Mouse (Mus musculus): ENCODE measurements around the gene Hist1h2bj. TPM values are rescaled to one million over a fixed set of nuclear protein-coding genes. Genes with fewer than 3 reads are reported as not detected.

The Hist1h2bj gene
- polyA plus RNA-seq, 1 experiment from 2014 or later, result 2.5 TPM

- H3K36me3 ChIP-seq (ENCODE audit: control insufficient read depth, insufficient read depth, low read length), result no peaks in the 10 kb centered on the region
- no peak within 1 kb of the TSS for H3K9ac ChIP-seq (ENCODE audit: low read depth, low read length)
- no peaks in the 10 kb centered on the region; the same call in 1 of the 2 replicates for H3K9me3 ChIP-seq (ENCODE audit: control insufficient read depth, low read length)
- ATAC-seq, result no peak
- H3K4me1 ChIP-seq (ENCODE audit: control insufficient read depth, insufficient read depth, low read depth, low read length), result peaks cover 14% of the 10 kb centered on the region
- H3K27ac ChIP-seq (ENCODE audit: low read depth, low read length), result no peak within 1 kb of the TSS
- WGBS, result 49% methylated on average over 7 of the region's 7 CpGs
- no peak within 1 kb of the TSS for H3K4me3 ChIP-seq (ENCODE audit: low read length)
- no peak within 1 kb of the TSS for H3K4me2 ChIP-seq (ENCODE audit: low read length)
- H3K27me3 ChIP-seq (replicated peaks; ENCODE audit: control insufficient read depth, insufficient read depth, low read length), result peaks cover 78% of the 10 kb centered on the region
Observed at GRCm38 (mm10) chr13:22009642-22010041, 33.4 kb upstream of the Hist1h2bj start, which contains the start of gene Prss16. Gene Prss16 (minus strand): TSS chr13:22009742.

- Histone ChIP-seq H3K4me2 (ENCODE audit: low read length) (no peak overlapping the region), H3K9me3 (ENCODE audit: control insufficient read depth, low read length) (peaks cover 2% of the 10 kb centered on the region), H3K27me3 (replicated peaks; ENCODE audit: control insufficient read depth, insufficient read depth, low read length) (peaks cover 72% of the 10 kb centered on the region), H3K27ac (ENCODE audit: low read depth, low read length) (no peak overlapping the region), H3K4me3 (ENCODE audit: low read length) (no peak overlapping the region), H3K9ac (ENCODE audit: low read depth, low read length) (no peak overlapping the region), H3K36me3 (ENCODE audit: control insufficient read depth, insufficient read depth, low read length) (no peaks in the 10 kb centered on the region), H3K4me1 (ENCODE audit: control insufficient read depth, insufficient read depth, low read depth, low read length) (no peaks in the 10 kb centered on the region)
- ATAC-seq, result no peak
- WGBS, result 23% methylated on average over 13 of the region's 13 CpGs
Observed at GRCm38 (mm10) chr13:22013716-22014115, 29.3 kb upstream of the Hist1h2bj start.

DNA sequence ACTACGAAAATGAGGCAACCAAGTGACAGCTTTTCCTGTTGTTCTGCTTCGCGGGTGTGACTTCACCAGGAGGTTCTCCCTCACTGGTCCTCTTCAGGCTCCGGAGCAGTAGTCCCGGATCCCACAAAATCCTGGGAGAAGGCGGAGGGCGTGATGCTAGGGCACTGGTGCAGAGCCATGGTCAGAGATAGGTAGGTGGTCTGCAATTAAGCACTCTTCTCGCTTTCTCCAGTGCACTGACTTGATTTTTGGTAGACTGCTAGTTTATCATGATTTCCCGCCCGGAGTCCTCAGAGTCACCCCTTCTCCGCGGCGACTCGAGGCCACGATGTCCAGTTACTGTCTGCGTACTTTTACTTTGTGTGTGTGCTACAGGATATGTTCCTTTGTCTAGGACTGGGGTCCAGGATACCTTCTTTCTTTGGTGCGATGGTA is 28.6 kb upstream of the Hist1h2bj start:
- Histone ChIP-seq H3K9me3 (ENCODE audit: control insufficient read depth, low read length) (peaks cover 2% of the 10 kb centered on the region), H3K4me2 (ENCODE audit: low read length) (no peak overlapping the region), H3K36me3 (ENCODE audit: control insufficient read depth, insufficient read depth, low read length) (no peaks in the 10 kb centered on the region), H3K4me3 (ENCODE audit: low read length) (no peak overlapping the region), H3K27me3 (replicated peaks; ENCODE audit: control insufficient read depth, insufficient read depth, low read length) (peaks cover 72% of the 10 kb centered on the region), H3K9ac (ENCODE audit: low read depth, low read length) (no peak overlapping the region), H3K4me1 (ENCODE audit: control insufficient read depth, insufficient read depth, low read depth, low read length) (no peaks in the 10 kb centered on the region), H3K27ac (ENCODE audit: low read depth, low read length) (no peak overlapping the region)
- 18% methylated on average over 17 of the region's 17 CpGs for WGBS
- no peak for ATAC-seq

GRCm38 (mm10) chr13:22015479-22016450 is 27.2 kb upstream of the Hist1h2bj start:
- Histone ChIP-seq H3K9ac (ENCODE audit: low read depth, low read length) (no peak overlapping the region), H3K27ac (ENCODE audit: low read depth, low read length) (no peak overlapping the region), H3K9me3 (ENCODE audit: control insufficient read depth, low read length) (peaks cover 2% of the 10 kb centered on the region), H3K4me2 (ENCODE audit: low read length) (no peak overlapping the region), H3K4me1 (ENCODE audit: control insufficient read depth, insufficient read depth, low read depth, low read length) (peaks cover 3% of the 10 kb centered on the region; the same call in 1 of the 2 replicates), H3K36me3 (ENCODE audit: control insufficient read depth, insufficient read depth, low read length) (no peaks in the 10 kb centered on the region), H3K27me3 (replicated peaks; ENCODE audit: control insufficient read depth, insufficient read depth, low read length) (peaks cover 62% of the 10 kb centered on the region), H3K4me3 (ENCODE audit: low read length) (no peak overlapping the region)
- ATAC-seq, result peak; percentile 82
- WGBS, result 16% methylated on average over 27 of the region's 27 CpGs

GRCm38 (mm10) chr13:22019934-22020835 is 22.8 kb upstream of the Hist1h2bj start:
- H3K4me3 ChIP-seq (ENCODE audit: low read length), result peak overlapping the region; percentile 36
- H3K4me1 ChIP-seq (ENCODE audit: control insufficient read depth, insufficient read depth, low read depth, low read length), result peaks cover 3% of the 10 kb centered on the region
- no peak overlapping the region for H3K9ac ChIP-seq (ENCODE audit: low read depth, low read length)
- peaks cover 34% of the 10 kb centered on the region for H3K27me3 ChIP-seq (replicated peaks; ENCODE audit: control insufficient read depth, insufficient read depth, low read length)
- 1% methylated on average over 44 of the region's 44 CpGs for WGBS
- H3K4me2 ChIP-seq (ENCODE audit: low read length), result peak overlapping the region; percentile 61
- H3K9me3 ChIP-seq (ENCODE audit: control insufficient read depth, low read length), result peaks cover under 1% of the 10 kb centered on the region
- H3K27ac ChIP-seq (ENCODE audit: low read depth, low read length), result no peak overlapping the region
- no peaks in the 10 kb centered on the region for H3K36me3 ChIP-seq (ENCODE audit: control insufficient read depth, insufficient read depth, low read length)
- ATAC-seq, result no peak

DNA sequence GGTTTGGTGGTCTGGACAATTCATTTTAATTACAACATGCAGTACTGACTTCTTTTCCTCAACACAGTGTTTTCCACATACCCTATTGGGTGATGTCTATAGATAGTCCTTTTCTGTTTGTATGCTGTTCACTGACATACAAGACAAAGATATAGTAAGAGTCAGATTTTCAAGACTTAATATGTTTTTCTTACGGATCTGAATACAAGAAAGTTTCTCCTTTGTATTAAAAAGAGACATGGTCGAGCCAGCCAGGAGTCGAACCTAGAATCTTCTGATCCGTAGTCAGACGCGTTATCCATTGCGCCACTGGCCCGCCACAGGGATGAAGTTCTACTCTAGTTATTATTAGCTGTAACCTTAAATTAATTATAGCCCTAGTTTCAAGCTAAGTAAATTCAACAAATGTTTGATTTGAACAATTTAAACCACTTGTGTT is 22.1 kb upstream of the Hist1h2bj start:
- Histone ChIP-seq H3K4me1 (ENCODE audit: control insufficient read depth, insufficient read depth, low read depth, low read length) (peaks cover 3% of the 10 kb centered on the region), H3K36me3 (ENCODE audit: control insufficient read depth, insufficient read depth, low read length) (no peaks in the 10 kb centered on the region), H3K27ac (ENCODE audit: low read depth, low read length) (no peak overlapping the region), H3K9me3 (ENCODE audit: control insufficient read depth, low read length) (no peaks in the 10 kb centered on the region), H3K27me3 (replicated peaks; ENCODE audit: control insufficient read depth, insufficient read depth, low read length) (peaks cover 30% of the 10 kb centered on the region), H3K4me2 (ENCODE audit: low read length) (peak overlapping the region; percentile 61), H3K9ac (ENCODE audit: low read depth, low read length) (no peak overlapping the region), H3K4me3 (ENCODE audit: low read length) (peak overlapping the region; percentile 36)
- 0% methylated on average over 8 of the region's 8 CpGs for WGBS
- no peak; the same call in 1 of the 2 replicates for ATAC-seq

- H3K4me3 ChIP-seq (ENCODE audit: low read length), result peak overlapping the region; percentile 36
- peaks cover 3% of the 10 kb centered on the region for H3K4me1 ChIP-seq (ENCODE audit: control insufficient read depth, insufficient read depth, low read depth, low read length)
- ATAC-seq, result no peak
- under 1% methylated on average over 11 of the region's 11 CpGs for WGBS
- H3K27me3 ChIP-seq (replicated peaks; ENCODE audit: control insufficient read depth, insufficient read depth, low read length), result peaks cover 23% of the 10 kb centered on the region
- H3K9me3 ChIP-seq (ENCODE audit: control insufficient read depth, low read length), result no peaks in the 10 kb centered on the region
- H3K27ac ChIP-seq (ENCODE audit: low read depth, low read length), result no peak overlapping the region
- H3K9ac ChIP-seq (ENCODE audit: low read depth, low read length), result no peak overlapping the region
- no peaks in the 10 kb centered on the region for H3K36me3 ChIP-seq (ENCODE audit: control insufficient read depth, insufficient read depth, low read length)
- H3K4me2 ChIP-seq (ENCODE audit: low read length), result peak overlapping the region; percentile 61
Observed at GRCm38 (mm10) chr13:22021581-22021980, 21.4 kb upstream of the Hist1h2bj start.

GRCm38 (mm10) chr13:22022241-22022640 is 20.8 kb upstream of the Hist1h2bj start:
- under 1% methylated on average over 9 of the region's 9 CpGs for WGBS
- H3K27ac ChIP-seq (ENCODE audit: low read depth, low read length), result no peak overlapping the region
- H3K4me1 ChIP-seq (ENCODE audit: control insufficient read depth, insufficient read depth, low read depth, low read length), result peaks cover 3% of the 10 kb centered on the region
- peak overlapping the region; percentile 61 for H3K4me2 ChIP-seq (ENCODE audit: low read length)
- H3K27me3 ChIP-seq (replicated peaks; ENCODE audit: control insufficient read depth, insufficient read depth, low read length), result peaks cover 20% of the 10 kb centered on the region
- peak; percentile 64; the same call in 1 of the 2 replicates for ATAC-seq
- no peak overlapping the region for H3K9ac ChIP-seq (ENCODE audit: low read depth, low read length)
- H3K4me3 ChIP-seq (ENCODE audit: low read length), result peak overlapping the region; percentile 36
- no peaks in the 10 kb centered on the region for H3K36me3 ChIP-seq (ENCODE audit: control insufficient read depth, insufficient read depth, low read length)
- H3K9me3 ChIP-seq (ENCODE audit: control insufficient read depth, low read length), result no peaks in the 10 kb centered on the region
